Mouse (Mus musculus): ENCODE results near the gene Snap23.

DNA sequence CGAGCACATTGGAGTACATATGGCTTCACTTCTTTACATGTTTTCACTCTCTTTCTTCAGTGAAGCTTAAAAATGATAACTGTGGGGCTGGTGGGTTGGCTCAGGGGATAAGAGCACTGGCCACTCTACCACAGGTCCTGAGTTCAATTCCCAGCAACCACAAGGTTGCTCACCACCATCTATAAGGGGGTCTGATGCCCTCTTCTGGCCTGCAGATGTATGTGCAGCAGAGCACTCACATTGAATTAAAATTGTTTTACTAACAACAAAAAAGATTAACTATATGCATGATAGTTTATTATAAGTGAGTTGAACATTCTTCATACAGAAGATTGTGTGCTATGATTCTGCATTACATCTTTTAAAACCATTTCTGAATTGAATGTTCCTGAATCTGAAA, 52.1 kb downstream of the Snap23 start:
- TF ChIP-seq CTCF (IDR thresholded peaks at IDR 0.05), result peak; percentile 52
- no peak for TF ChIP-seq EP300 (IDR thresholded peaks at IDR 0.05; ENCODE audit: insufficient read depth, low read depth, low read length)

Measured in heart, adult 2 months (tissue).